Mouse (Mus musculus) lung, postnatal 0 days (tissue): Measurements from ENCODE around the gene Nhlrc2.

Experiments
- CTCF ChIP-seq: IDR thresholded peaks from 2 replicates; pipeline ENCODE4 v1.5.1; 2016; ENCODE audit warnings: antibody characterized with exemption, mild to moderate bottlenecking
- EP300 ChIP-seq: IDR thresholded peaks from 2 replicates; pipeline ENCODE4 v1.6.1; 2016; ENCODE audit warnings: antibody characterized with exemption, mild to moderate bottlenecking, control low read depth

DNA sequence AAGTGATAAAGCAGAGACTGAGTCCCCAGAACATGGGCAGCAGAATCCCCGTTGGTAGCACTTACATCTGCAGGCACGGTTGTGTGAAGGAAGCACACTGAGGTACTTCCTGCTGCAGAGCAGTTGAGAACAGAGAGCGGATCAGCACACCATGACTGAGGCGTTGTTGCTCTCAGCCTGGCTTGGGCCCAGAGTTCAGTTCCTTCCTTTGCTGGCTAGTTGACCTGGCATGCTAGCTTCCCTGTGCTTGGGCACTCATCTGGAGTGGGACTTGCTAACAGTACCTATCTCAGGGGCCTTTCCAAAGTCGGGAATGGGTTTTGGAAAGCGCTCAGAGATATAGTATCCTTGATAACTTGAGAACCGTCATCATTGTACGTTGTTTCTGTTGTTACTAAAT, 38.3 kb downstream of the Nhlrc2 start:
- TF ChIP-seq EP300 (no peak), CTCF (no peak)
